Mouse (Mus musculus) stomach, postnatal 0 days (tissue): ENCODE results near the gene Sh2d1b2.

Experiments
- CTCF ChIP-seq: IDR thresholded peaks from 2 replicates; pipeline ENCODE4 v1.5.1; 2016; ENCODE audit warnings: antibody characterized with exemption, low read depth, mild to moderate bottlenecking, moderate library complexity
- EP300 ChIP-seq: optimal IDR thresholded peaks from 2 replicates; pipeline ENCODE3; 2016; ENCODE audit warnings: antibody characterized with exemption

GRCm38 (mm10) chr1:170294786-170295570, 62.4 kb downstream of the Sh2d1b2 start:
- TF ChIP-seq EP300, result no peak
- no peak for TF ChIP-seq CTCF
